Mouse (Mus musculus): ENCODE data around the gene Setd1a. TPM values are rescaled to one million over a fixed set of nuclear protein-coding genes. Genes with fewer than 3 reads are reported as not detected.

Setd1a gene
- total RNA-seq (2023): 10 to 100 TPM; 32.0 to 36.0 TPM

GRCm38 (mm10) chr7:127776426-127776825 lies at the start of gene Setd1a:
Gene Setd1a (plus strand): TSS chr7:127776670.

GRCm38 (mm10) chr7:127732066-127732465 lies 44.4 kb upstream of the Setd1a start, which contains the start of gene Ctf2:
Gene Ctf2 (minus strand): TSS chr7:127732166.

GRCm38 (mm10) chr7:127744366-127745045 lies 32.0 kb upstream of the Setd1a start, which contains the start of gene Fbxl19:
Gene Fbxl19 (plus strand): TSS chr7:127744543.

GRCm38 (mm10) chr7:127769651-127770038 lies 6.8 kb upstream of the Setd1a start, which contains the start of gene Orai3:
Gene Orai3 (plus strand): TSS chr7:127769815.

GRCm38 (mm10) chr7:127785308-127785707 lies 8.8 kb downstream of the Setd1a start, which contains the start of gene Gm49388:
Gene Gm49388 (plus strand): TSS chr7:127785608.

GRCm38 (mm10) chr7:127800435-127801009 lies 24.1 kb downstream of the Setd1a start, which contains the start of gene Hsd3b7:
Gene Hsd3b7 (plus strand): TSS chr7:127800604.

GRCm38 (mm10) chr7:127824176-127824871 lies 47.9 kb downstream of the Setd1a start, which contains the start of the genes Stx4a and Stx1b:
Gene Stx4a (plus strand): TSS chr7:127824294.
Gene Stx1b (minus strand): TSS chr7:127824549.

Other genes with a start within 250 kb of the Setd1a start
- not detected for gene Tmem265, start 215.3 kb upstream of the Setd1a start, total RNA-seq (2023)
- 10 to 100 TPM; 80.4 to 86.3 TPM for gene Phkg2, start 203.3 kb upstream of the Setd1a start, total RNA-seq (2023)
- gene Ccdc189, start 188.1 kb upstream of the Setd1a start, total RNA-seq (2023): 10 to 100 TPM; 14.8 to 25.9 TPM
- gene Rnf40, start 187.9 kb upstream of the Setd1a start, total RNA-seq (2023): 100 to 1,000 TPM; 149 to 150 TPM
- gene Zfp629, start 160.9 kb upstream of the Setd1a start, total RNA-seq (2023): 1 to 10 TPM; 3.2 to 4.7 TPM
- gene Bcl7c, start 67.7 kb upstream of the Setd1a start, total RNA-seq (2023): 10 to 100 TPM; 30.6 to 36.2 TPM
- gene Ctf1, start 63.9 kb upstream of the Setd1a start, total RNA-seq (2023): not detected
- not detected for gene Ctf2, start 44.5 kb upstream of the Setd1a start, total RNA-seq (2023)
- 1 to 10 TPM; 6.9 to 7.8 TPM for gene Fbxl19, start 32.1 kb upstream of the Setd1a start, total RNA-seq (2023)
- gene Orai3, start 6.9 kb upstream of the Setd1a start, total RNA-seq (2023): 10 to 100 TPM; 24.9 to 29.0 TPM
- gene Gm49388, start 8.9 kb downstream of the Setd1a start, total RNA-seq (2023): 1 to 10 TPM in 1 of 2 experiments, not detected in 1; 1.4 TPM
- gene Hsd3b7, start 23.9 kb downstream of the Setd1a start, total RNA-seq (2023): 10 to 100 TPM; 12.2 to 15.5 TPM
- 10 to 100 TPM; 62.6 to 67.6 TPM for gene Stx4a, start 47.6 kb downstream of the Setd1a start, total RNA-seq (2023)
- gene Stx1b, start 47.9 kb downstream of the Setd1a start, total RNA-seq (2023): under 1 TPM in 1 of 2 experiments, not detected in 1; 0.07 TPM
- 10 to 100 TPM; 38.2 to 43.4 TPM for gene Zfp646, start 99.6 kb downstream of the Setd1a start, total RNA-seq (2023)
- 1 to 10 TPM; 6.5 to 7.0 TPM for gene Zfp668, start 100.2 kb downstream of the Setd1a start, total RNA-seq (2023)
- under 1 TPM; 0.20 to 0.24 TPM for gene Prss53, start 114.3 kb downstream of the Setd1a start, total RNA-seq (2023)
- not detected for gene Gm21974, start 118.8 kb downstream of the Setd1a start, total RNA-seq (2023)
- gene Vkorc1, start 118.9 kb downstream of the Setd1a start, total RNA-seq (2023): 10 to 100 TPM in 1 of 2 experiments, 1 to 10 TPM in 1; 8.8 to 11.9 TPM
- 10 to 100 TPM; 34.8 to 38.6 TPM for gene Bckdk, start 127.4 kb downstream of the Setd1a start, total RNA-seq (2023)
- gene Kat8, start 135.8 kb downstream of the Setd1a start, total RNA-seq (2023): 10 to 100 TPM; 17.9 to 18.5 TPM
- not detected for gene Prss8, start 153.4 kb downstream of the Setd1a start, total RNA-seq (2023)
- gene Prss36, start 170.1 kb downstream of the Setd1a start, total RNA-seq (2023): under 1 TPM in 1 of 2 experiments, not detected in 1; 0.57 TPM
- gene Fus, start 190.8 kb downstream of the Setd1a start, total RNA-seq (2023): 100 to 1,000 TPM; 337 to 395 TPM
- gene Pycard, start 217.2 kb downstream of the Setd1a start, total RNA-seq (2023): 10 to 100 TPM; 57.7 to 66.8 TPM
- gene Trim72, start 227.3 kb downstream of the Setd1a start, total RNA-seq (2023): under 1 TPM; 0.31 to 0.75 TPM